Comparison of ENCODE assay signal across 9 mouse cellular contexts in the genomic region with DNA sequence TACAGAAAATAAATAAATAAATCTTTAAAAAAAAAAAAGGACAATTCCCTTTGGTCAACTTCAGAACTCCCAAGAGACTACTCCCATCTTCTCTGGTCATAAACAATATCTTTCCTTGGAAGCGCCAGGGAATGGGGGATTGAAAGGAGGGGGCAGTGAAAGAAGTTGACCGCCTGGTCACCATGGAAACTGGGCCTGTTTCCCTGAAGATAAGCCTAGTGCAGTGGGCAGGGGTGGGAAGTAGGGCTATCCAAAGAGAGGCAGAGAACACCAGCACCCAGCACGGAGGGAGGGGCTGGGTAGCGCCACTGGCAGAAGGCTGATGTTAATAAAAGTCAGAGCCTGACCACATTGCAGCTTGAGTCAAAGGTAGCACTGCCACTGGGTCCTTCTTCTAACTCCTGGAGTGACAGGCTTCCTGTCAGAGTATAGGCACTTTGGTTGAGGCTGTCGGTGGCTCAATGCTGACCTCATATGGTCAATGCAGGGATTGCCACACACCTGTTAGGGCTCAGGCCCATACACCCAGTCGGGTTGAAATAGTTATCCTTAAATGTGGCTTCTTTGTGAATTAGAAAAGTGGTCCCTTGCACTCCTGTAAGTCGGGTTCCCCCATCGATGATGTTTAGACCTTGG. TPM values are rescaled to one million over a fixed set of nuclear protein-coding genes. Genes with fewer than 3 reads are reported as not detected.
DNase-seq lines count a peak whose midpoint lies in the region; ATAC-seq and TF ChIP-seq lines count a peak whose summit lies in the region.
"Had no signal": no experiment of that assay in that cellular context is flagged by ENCODE, and none has a peak within 500 bp of the region (broad histone marks: within the 10 kb centered on the region; RNA-seq: fewer than 3 reads in every experiment).

No protein-coding gene starts in this region.

- TF ChIP-seq CTCF in embryonic fibroblast, embryonic 13.5 days (IDR thresholded peaks at IDR 0.05; ENCODE audit: borderline replicate concordance, insufficient read depth, low read length): peak; percentile 83
- peak; percentile 88 for TF ChIP-seq CTCF in heart, postnatal 0 days (IDR thresholded peaks at IDR 0.05; ENCODE audit: low read depth)
- peak; percentile 94 for TF ChIP-seq CTCF in layer of hippocampus, adult 2 months (conservative IDR thresholded peaks at IDR 0.05)

- no peaks in the 10 kb centered on the region for H3K9me3 ChIP-seq in heart, postnatal 0 days (replicated peaks; ENCODE audit: control insufficient read depth, low read length)

- DNase-seq in heart, adult 18-20 months: peak; percentile 70 to 83
- no peak for DNase-seq in heart, postnatal 25 days (ENCODE audit: low spot score)
- DNase-seq in adrenal gland, postnatal 36 days: peak; percentile 79 to 81
- peak; percentile 68 for DNase-seq in heart, postnatal 0 days (ENCODE audit: low spot score)
- peak; percentile 81 to 86 for DNase-seq in layer of hippocampus, adult 2 months (ENCODE audit: low spot score in 2 of 2)
- DNase-seq in lung, postnatal 14 days: peak; percentile 82
- DNase-seq in right cerebral cortex, postnatal 25 days: peak; percentile 80

- TF ChIP-seq EP300 in heart, postnatal 0 days (IDR thresholded peaks at IDR 0.05; ENCODE audit: low read depth): no peak

- WGBS in heart, postnatal 0 days: 4% methylated on average over 8 of the region's 8 CpGs

- intact Hi-C loops in heart, postnatal 25 days (cut with DNase I): loop anchor here (1.0 kb wide), 2 partner anchors 36 to 74 kb away; no protein-coding TSS in a partner anchor

- H3K4me2 ChIP-seq in heart, postnatal 0 days (ENCODE audit: low read depth, low read length): no peak overlapping the region

- no peak overlapping the region for H3K27ac ChIP-seq in embryonic fibroblast, embryonic 13.5 days (ENCODE audit: insufficient read depth, low read length)
- no peak overlapping the region for H3K27ac ChIP-seq in heart, postnatal 0 days (ENCODE audit: low read depth)
- H3K27ac ChIP-seq in layer of hippocampus, adult 2 months: no peak overlapping the region

- H3K4me1 ChIP-seq in embryonic fibroblast, embryonic 13.5 days (ENCODE audit: control insufficient read depth, insufficient read depth, low read length): no peaks in the 10 kb centered on the region; the same call in 1 of the 2 replicates
- H3K4me1 ChIP-seq in heart, postnatal 0 days (ENCODE audit: control insufficient read depth, insufficient read depth): peaks cover 16% of the 10 kb centered on the region; the same call in 1 of the 2 replicates

- H3K9ac ChIP-seq in heart, postnatal 0 days (replicated peaks; ENCODE audit: low read depth, low read length): no peak overlapping the region

- ATAC-seq in heart, postnatal 0 days (ENCODE audit: insufficient read depth, low read depth): peak; percentile 52; the same call in 1 of the 2 replicates
- ATAC-seq: Patski had no signal

- peaks cover 52% of the 10 kb centered on the region for H3K27me3 ChIP-seq in heart, postnatal 0 days (ENCODE audit: control insufficient read depth, insufficient read depth, low read length)

- no peaks in the 10 kb centered on the region for H3K36me3 ChIP-seq in heart, postnatal 0 days (replicated peaks; ENCODE audit: control insufficient read depth, insufficient read depth, low read length)

- no peak for TF ChIP-seq POLR2A in embryonic fibroblast, embryonic 13.5 days (IDR thresholded peaks at IDR 0.05; ENCODE audit: low read depth, low read length)

- no peak overlapping the region for H3K4me3 ChIP-seq in embryonic fibroblast, embryonic 13.5 days (ENCODE audit: insufficient read depth, low read length)
- H3K4me3 ChIP-seq in heart, postnatal 0 days (ENCODE audit: low read depth, low read length): no peak overlapping the region
- H3K4me3 ChIP-seq in layer of hippocampus, adult 2 months: no peak overlapping the region

RNA-seq across cellular contexts. Expression of a gene that starts 2.5 kb away (rescaled TPM):
- under 1 TPM in 1 of 2 experiments, not detected in 1; 0.05 TPM for total RNA-seq in heart, adult 18-20 months (2021)
- under 1 TPM in 1 of 2 experiments, not detected in 1; 0.05 TPM for total RNA-seq in heart, postnatal 25 days (2021)
- total RNA-seq in adrenal gland, postnatal 36 days (2021): under 1 TPM; 0.13 to 0.23 TPM
- polyA plus RNA-seq in embryonic fibroblast, embryonic 13.5 days (2011; ENCODE audit: insufficient read length, low read depth, missing spikeins): 0.47 and 0.81 TPM in 2 replicates
- 0.73 and 0.95 TPM in 2 replicates for total RNA-seq in heart, postnatal 0 days (2014; rRNA removed; ENCODE audit: low replicate concordance)
- 0.04 and 0.16 TPM in 2 replicates for polyA plus RNA-seq in heart, postnatal 0 days (2015; fragmentation: Nextera tagmentation; extraction: Ambion mirVana)
- total RNA-seq in layer of hippocampus, adult 2 months (2021): 100 to 1,000 TPM; 106 to 112 TPM

RNA-seq across cellular contexts. Expression of a gene that starts 3.6 kb away (rescaled TPM):
- total RNA-seq in heart, adult 18-20 months (2021): 1 to 10 TPM; 1.2 to 3.1 TPM
- total RNA-seq in heart, postnatal 25 days (2021): 1 to 10 TPM; 1.3 to 1.4 TPM
- total RNA-seq in adrenal gland, postnatal 36 days (2021): 1 to 10 TPM; 3.7 TPM
- 4.3 and 6.2 TPM in 2 replicates for polyA plus RNA-seq in embryonic fibroblast, embryonic 13.5 days (2011; ENCODE audit: insufficient read length, low read depth, missing spikeins)
- total RNA-seq in heart, postnatal 0 days (2014; rRNA removed; ENCODE audit: low replicate concordance): 1.2 and 3.0 TPM in 2 replicates
- 1.7 and 1.9 TPM in 2 replicates for polyA plus RNA-seq in heart, postnatal 0 days (2015; fragmentation: Nextera tagmentation; extraction: Ambion mirVana)
- 1 to 10 TPM; 2.6 to 2.7 TPM for total RNA-seq in layer of hippocampus, adult 2 months (2021)

RNA-seq across cellular contexts. Expression of a gene that starts 11.7 kb away (rescaled TPM):
- total RNA-seq in heart, adult 18-20 months (2021): 10 to 100 TPM; 23.4 to 26.0 TPM
- 10 to 100 TPM; 23.7 to 24.3 TPM for total RNA-seq in heart, postnatal 25 days (2021)
- 10 to 100 TPM; 43.4 to 75.9 TPM for total RNA-seq in adrenal gland, postnatal 36 days (2021)
- polyA plus RNA-seq in embryonic fibroblast, embryonic 13.5 days (2011; ENCODE audit: insufficient read length, low read depth, missing spikeins): 61.1 and 65.3 TPM in 2 replicates
- total RNA-seq in heart, postnatal 0 days (2014; rRNA removed; ENCODE audit: low replicate concordance): 87.8 and 137 TPM in 2 replicates
- 64.8 and 68.3 TPM in 2 replicates for polyA plus RNA-seq in heart, postnatal 0 days (2015; fragmentation: Nextera tagmentation; extraction: Ambion mirVana)
- 10 to 100 TPM; 31.1 to 31.8 TPM for total RNA-seq in layer of hippocampus, adult 2 months (2021)

RNA-seq across cellular contexts. Expression of a gene that starts 21.1 kb away (rescaled TPM):
- 1,000 to 10,000 TPM; 1,354 to 1,581 TPM for total RNA-seq in heart, adult 18-20 months (2021)
- total RNA-seq in heart, postnatal 25 days (2021): 1,000 to 10,000 TPM; 1,042 to 1,257 TPM
- total RNA-seq in adrenal gland, postnatal 36 days (2021): 1,000 to 10,000 TPM; 1,888 to 2,360 TPM
- 1,481 and 1,562 TPM in 2 replicates for polyA plus RNA-seq in embryonic fibroblast, embryonic 13.5 days (2011; ENCODE audit: insufficient read length, low read depth, missing spikeins)
- 716 and 846 TPM in 2 replicates for total RNA-seq in heart, postnatal 0 days (2014; rRNA removed; ENCODE audit: low replicate concordance)
- polyA plus RNA-seq in heart, postnatal 0 days (2015; fragmentation: Nextera tagmentation; extraction: Ambion mirVana): 756 and 767 TPM in 2 replicates
- 1,000 to 10,000 TPM; 1,695 to 1,765 TPM for total RNA-seq in layer of hippocampus, adult 2 months (2021)

RNA-seq across cellular contexts. Expression of a gene that starts 28.7 kb away (rescaled TPM):
- total RNA-seq in heart, adult 18-20 months (2021): not detected
- not detected for total RNA-seq in heart, postnatal 25 days (2021)
- not detected for total RNA-seq in adrenal gland, postnatal 36 days (2021)
- polyA plus RNA-seq in embryonic fibroblast, embryonic 13.5 days (2011; ENCODE audit: insufficient read length, low read depth, missing spikeins): not detected in 2 replicates
- total RNA-seq in heart, postnatal 0 days (2014; rRNA removed; ENCODE audit: low replicate concordance): not detected in 2 replicates
- 0.11 TPM in 1 of 2 replicates, not detected in the other for polyA plus RNA-seq in heart, postnatal 0 days (2015; fragmentation: Nextera tagmentation; extraction: Ambion mirVana)
- 1 to 10 TPM in 1 of 2 experiments, under 1 TPM in 1; 0.56 to 1.0 TPM for total RNA-seq in layer of hippocampus, adult 2 months (2021)
- polyA plus RNA-seq: Patski had no signal

Comparison
In these comparisons a context has a peak if more than half of its experiments do, and no peak if none do; other contexts are left out.
1. RNA of a gene that starts 2.5 kb away (total RNA-seq): 106 to 112 TPM in layer of hippocampus, adult 2 months; 0.73 to 0.95 TPM in heart, postnatal 0 days, 0.13 to 0.23 TPM in adrenal gland, postnatal 36 days, 0.05 TPM in heart, postnatal 25 days and 0.05 TPM in heart, adult 18-20 months; every median in the first group is over 10 times any median in the second.
2. Peak in every context shown above with its lines, with median percentiles within 50 percentile points of each other: CTCF ChIP-seq.